Mouse (Mus musculus): ENCODE data around the gene Rpl22l1. TPM values are rescaled to one million over a fixed set of nuclear protein-coding genes. Genes with fewer than 3 reads are reported as not detected.

Rpl22l1 gene
- polyA plus RNA-seq, 1 experiment from 2014 or later: 224 TPM

- Histone ChIP-seq H3K9ac (ENCODE audit: low read depth, low read length) (no peak overlapping the region), H3K9me3 (replicated peaks; ENCODE audit: control insufficient read depth, low read length, poor library complexity, severe bottlenecking) (no peaks in the 10 kb centered on the region), H3K36me3 (ENCODE audit: control insufficient read depth, insufficient read depth, low read length) (no peaks in the 10 kb centered on the region), H3K4me3 (ENCODE audit: low read depth, low read length) (peak overlapping the region; percentile 86), H3K4me2 (ENCODE audit: low read length) (peak overlapping the region; percentile 90), H3K27ac (ENCODE audit: low read length) (no peak overlapping the region), H3K4me1 (ENCODE audit: control insufficient read depth, insufficient read depth, low read length) (peaks cover 7% of the 10 kb centered on the region), H3K27me3 (ENCODE audit: control insufficient read depth, insufficient read depth, low read depth, low read length) (no peaks in the 10 kb centered on the region; the same call in 1 of the 2 replicates)
- 76% methylated on average over 9 of the region's 9 CpGs for WGBS
- ATAC-seq: peak; percentile 30
These were observed 24.7 kb upstream of the Rpl22l1 start for GRCm38 (mm10) chr3:28780511-28780910.

- H3K9ac ChIP-seq (ENCODE audit: low read depth, low read length): peak within 1 kb of the TSS; percentile 83
- no peaks in the 10 kb centered on the region for H3K9me3 ChIP-seq (replicated peaks; ENCODE audit: control insufficient read depth, low read length, poor library complexity, severe bottlenecking)
- peak within 1 kb of the TSS; percentile 86 for H3K4me3 ChIP-seq (ENCODE audit: low read depth, low read length)
- peaks cover 7% of the 10 kb centered on the region for H3K4me1 ChIP-seq (ENCODE audit: control insufficient read depth, insufficient read depth, low read length)
- H3K27me3 ChIP-seq (ENCODE audit: control insufficient read depth, insufficient read depth, low read depth, low read length): no peaks in the 10 kb centered on the region; the same call in 1 of the 2 replicates
- 1% methylated on average over 31 of the region's 46 CpGs for WGBS
- no peaks in the 10 kb centered on the region for H3K36me3 ChIP-seq (ENCODE audit: control insufficient read depth, insufficient read depth, low read length)
- peak; percentile 100 for ATAC-seq
- H3K27ac ChIP-seq (ENCODE audit: low read length): no peak within 1 kb of the TSS
- peak within 1 kb of the TSS; percentile 90 for H3K4me2 ChIP-seq (ENCODE audit: low read length)
These were observed 24.2 kb upstream of the Rpl22l1 start, which contains the start of gene Eif5a2 for GRCm38 (mm10) chr3:28780994-28781393. Eif5a2 (plus strand) TSS chr3:28781276.

- under 1% methylated on average over 40 of the region's 41 CpGs for WGBS
- Histone ChIP-seq H3K9ac (ENCODE audit: low read depth, low read length) (peak overlapping the region; percentile 83), H3K4me1 (ENCODE audit: control insufficient read depth, insufficient read depth, low read length) (peaks cover 7% of the 10 kb centered on the region), H3K27me3 (ENCODE audit: control insufficient read depth, insufficient read depth, low read depth, low read length) (no peaks in the 10 kb centered on the region; the same call in 1 of the 2 replicates), H3K9me3 (replicated peaks; ENCODE audit: control insufficient read depth, low read length, poor library complexity, severe bottlenecking) (no peaks in the 10 kb centered on the region), H3K36me3 (ENCODE audit: control insufficient read depth, insufficient read depth, low read length) (no peaks in the 10 kb centered on the region), H3K4me3 (ENCODE audit: low read depth, low read length) (peak overlapping the region; percentile 86), H3K27ac (ENCODE audit: low read length) (no peak overlapping the region), H3K4me2 (ENCODE audit: low read length) (peak overlapping the region; percentile 90)
- no peak for ATAC-seq
These were observed 23.8 kb upstream of the Rpl22l1 start for GRCm38 (mm10) chr3:28781422-28781821.

GRCm38 (mm10) chr3:28781848-28782247 is 23.4 kb upstream of the Rpl22l1 start:
- H3K36me3 ChIP-seq (ENCODE audit: control insufficient read depth, insufficient read depth, low read length): no peaks in the 10 kb centered on the region
- H3K9ac ChIP-seq (ENCODE audit: low read depth, low read length): peak overlapping the region; percentile 83
- H3K4me3 ChIP-seq (ENCODE audit: low read depth, low read length): peak overlapping the region; percentile 86
- no peak for ATAC-seq
- peaks cover 7% of the 10 kb centered on the region for H3K4me1 ChIP-seq (ENCODE audit: control insufficient read depth, insufficient read depth, low read length)
- no peaks in the 10 kb centered on the region for H3K9me3 ChIP-seq (replicated peaks; ENCODE audit: control insufficient read depth, low read length, poor library complexity, severe bottlenecking)
- no peak overlapping the region for H3K27ac ChIP-seq (ENCODE audit: low read length)
- WGBS: 20% methylated on average over 14 of the region's 14 CpGs
- peak overlapping the region; percentile 90 for H3K4me2 ChIP-seq (ENCODE audit: low read length)
- H3K27me3 ChIP-seq (ENCODE audit: control insufficient read depth, insufficient read depth, low read depth, low read length): no peaks in the 10 kb centered on the region; the same call in 1 of the 2 replicates

- H3K4me3 ChIP-seq (ENCODE audit: low read depth, low read length): no peak overlapping the region
- whole genome bisulfite sequencing: 63% methylated on average over 2 of the region's 2 CpGs
- ATAC-seq: no peak
- no peak overlapping the region for H3K9ac ChIP-seq (ENCODE audit: low read depth, low read length)
- H3K4me2 ChIP-seq (ENCODE audit: low read length): no peak overlapping the region
- no peak overlapping the region for H3K27ac ChIP-seq (ENCODE audit: low read length)
- peaks cover 7% of the 10 kb centered on the region for H3K4me1 ChIP-seq (ENCODE audit: control insufficient read depth, insufficient read depth, low read length)
- H3K36me3 ChIP-seq (ENCODE audit: control insufficient read depth, insufficient read depth, low read length): no peaks in the 10 kb centered on the region
- H3K9me3 ChIP-seq (replicated peaks; ENCODE audit: control insufficient read depth, low read length, poor library complexity, severe bottlenecking): no peaks in the 10 kb centered on the region
- no peaks in the 10 kb centered on the region; the same call in 1 of the 2 replicates for H3K27me3 ChIP-seq (ENCODE audit: control insufficient read depth, insufficient read depth, low read depth, low read length)
These were observed 21.1 kb upstream of the Rpl22l1 start for GRCm38 (mm10) chr3:28784176-28784575.

- no peak overlapping the region for H3K27ac ChIP-seq (ENCODE audit: low read length)
- no peak for ATAC-seq
- no peaks in the 10 kb centered on the region for H3K36me3 ChIP-seq (ENCODE audit: control insufficient read depth, insufficient read depth, low read length)
- H3K4me3 ChIP-seq (ENCODE audit: low read depth, low read length): no peak overlapping the region
- no peak overlapping the region for H3K9ac ChIP-seq (ENCODE audit: low read depth, low read length)
- no peaks in the 10 kb centered on the region for H3K9me3 ChIP-seq (replicated peaks; ENCODE audit: control insufficient read depth, low read length, poor library complexity, severe bottlenecking)
- H3K27me3 ChIP-seq (ENCODE audit: control insufficient read depth, insufficient read depth, low read depth, low read length): no peaks in the 10 kb centered on the region
- no peak overlapping the region for H3K4me2 ChIP-seq (ENCODE audit: low read length)
- WGBS: 92% methylated on average over 7 of the region's 7 CpGs
- no peaks in the 10 kb centered on the region for H3K4me1 ChIP-seq (ENCODE audit: control insufficient read depth, insufficient read depth, low read length)
These were observed 10.4 kb upstream of the Rpl22l1 start for GRCm38 (mm10) chr3:28794835-28795234.

GRCm38 (mm10) chr3:28808039-28808643 is 2.9 kb downstream of the Rpl22l1 start:
- Histone ChIP-seq H3K27me3 (ENCODE audit: control insufficient read depth, insufficient read depth, low read depth, low read length) (no peaks in the 10 kb centered on the region), H3K4me3 (ENCODE audit: low read depth, low read length) (no peak overlapping the region), H3K9me3 (replicated peaks; ENCODE audit: control insufficient read depth, low read length, poor library complexity, severe bottlenecking) (no peaks in the 10 kb centered on the region), H3K4me1 (ENCODE audit: control insufficient read depth, insufficient read depth, low read length) (peaks cover 13% of the 10 kb centered on the region), H3K4me2 (ENCODE audit: low read length) (no peak overlapping the region), H3K9ac (ENCODE audit: low read depth, low read length) (no peak overlapping the region), H3K36me3 (ENCODE audit: control insufficient read depth, insufficient read depth, low read length) (0 out of 2 replicates have a peak, but pooled peaks cover 2% of the 10 kb centered on the region), H3K27ac (ENCODE audit: low read length) (no peak overlapping the region)
- 89% methylated on average over 4 of the region's 4 CpGs for WGBS
- ATAC-seq: no peak

GRCm38 (mm10) chr3:28811441-28811840 is 6.2 kb downstream of the Rpl22l1 start:
- H3K4me3 ChIP-seq (ENCODE audit: low read depth, low read length): no peak overlapping the region
- H3K4me2 ChIP-seq (ENCODE audit: low read length): no peak overlapping the region
- peaks cover 5% of the 10 kb centered on the region for H3K4me1 ChIP-seq (ENCODE audit: control insufficient read depth, insufficient read depth, low read length)
- 71% methylated on average over 4 of the region's 4 CpGs for WGBS
- no peak for ATAC-seq
- H3K9ac ChIP-seq (ENCODE audit: low read depth, low read length): no peak overlapping the region
- H3K9me3 ChIP-seq (replicated peaks; ENCODE audit: control insufficient read depth, low read length, poor library complexity, severe bottlenecking): no peaks in the 10 kb centered on the region
- H3K27ac ChIP-seq (ENCODE audit: low read length): no peak overlapping the region
- H3K27me3 ChIP-seq (ENCODE audit: control insufficient read depth, insufficient read depth, low read depth, low read length): no peaks in the 10 kb centered on the region
- 0 out of 2 replicates have a peak, but pooled peaks cover 2% of the 10 kb centered on the region for H3K36me3 ChIP-seq (ENCODE audit: control insufficient read depth, insufficient read depth, low read length)

GRCm38 (mm10) chr3:28814361-28814760 is 9.1 kb downstream of the Rpl22l1 start:
- no peaks in the 10 kb centered on the region for H3K9me3 ChIP-seq (replicated peaks; ENCODE audit: control insufficient read depth, low read length, poor library complexity, severe bottlenecking)
- no peaks in the 10 kb centered on the region for H3K27me3 ChIP-seq (ENCODE audit: control insufficient read depth, insufficient read depth, low read depth, low read length)
- no peaks in the 10 kb centered on the region for H3K36me3 ChIP-seq (ENCODE audit: control insufficient read depth, insufficient read depth, low read length)
- ATAC-seq: 0 out of 2 replicates have a peak, but pooled peaks have one; percentile 22
- WGBS: 7% methylated on average over 4 of the region's 4 CpGs
- H3K4me3 ChIP-seq (ENCODE audit: low read depth, low read length): no peak overlapping the region
- H3K4me2 ChIP-seq (ENCODE audit: low read length): peak overlapping the region; percentile 25
- no peak overlapping the region for H3K9ac ChIP-seq (ENCODE audit: low read depth, low read length)
- no peaks in the 10 kb centered on the region for H3K4me1 ChIP-seq (ENCODE audit: control insufficient read depth, insufficient read depth, low read length)
- no peak overlapping the region for H3K27ac ChIP-seq (ENCODE audit: low read length)
